Mouse (Mus musculus) v-Abl transformed pro-B cells (cell line): ENCODE results near the gene Zbtb21.
"Not testable (repeated sequence)": the region's sequence is repeated elsewhere in the genome, so short reads cannot be mapped to it uniquely, and the experiment has no call there.

ENCODE experiments used
- in situ Hi-C, 2 experiments: fragments of 400-800 bp; cut with MboI; formaldehyde crosslinking; loops; one replicate each; pipeline ENCODE4 v1.15.1; 2025; ENCODE audit not compliant: unreplicated experiment in 2 of 2

Zbtb21 gene

GRCm38 (mm10) chr16:97962151-97962948 is at the start of gene Zbtb21, which contains the start of gene C2cd2:
Gene Zbtb21 (minus strand): TSS chr16:97962622.
Gene C2cd2 (minus strand): TSS chr16:97962598.
- in situ Hi-C loops = loop anchor here in 1 of 2 experiments (5.0 kb wide), 1 partner anchor 35 kb away; the partner anchor contains the start of gene B230307C23Rik

GRCm38 (mm10) chr16:97997383-97997731 is 34.9 kb upstream of the Zbtb21 start:
- in situ Hi-C loops = loop anchor here in 1 of 2 experiments (5.0 kb wide), 1 partner anchor 35 kb away; the partner anchor contains the start of genes C2cd2 and Zbtb21

- in situ Hi-C loops = loop anchor here in 1 of 2 experiments (5.0 kb wide), 1 partner anchor 34 kb away; the partner anchor contains the start of genes C2cd2 and Zbtb21
These were observed 34.4 kb upstream of the Zbtb21 start, which contains the start of gene B230307C23Rik for GRCm38 (mm10) chr16:97996616-97997382. Gene B230307C23Rik (plus strand): TSS chr16:97997315.

GRCm38 (mm10) chr16:97995849-97996615 is 33.6 kb upstream of the Zbtb21 start:
- in situ Hi-C loops = loop anchor here in 1 of 2 experiments (5.0 kb wide), 1 partner anchor 34 kb away; the partner anchor contains the start of genes C2cd2 and Zbtb21

DNA sequence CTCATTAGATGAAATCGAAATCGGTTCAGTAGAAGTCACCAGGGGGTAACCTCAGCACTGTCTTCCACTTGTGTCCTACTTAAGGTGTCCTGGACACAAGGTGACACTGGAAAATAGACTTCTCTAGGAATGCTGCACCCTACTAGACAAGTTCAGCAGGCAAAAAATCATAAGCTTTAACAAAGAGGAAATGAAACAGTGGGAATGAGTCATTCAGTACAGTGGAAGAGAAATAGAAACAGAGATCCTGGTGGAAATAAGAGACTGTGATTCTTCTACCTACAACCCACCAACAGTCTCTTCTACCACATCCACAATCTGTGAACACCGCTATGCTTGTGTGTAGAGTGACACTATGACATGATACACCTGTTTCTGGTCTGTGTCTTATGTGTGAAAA is 30.1 kb upstream of the Zbtb21 start:
- in situ Hi-C loops = not testable (repeated sequence)

DNA sequence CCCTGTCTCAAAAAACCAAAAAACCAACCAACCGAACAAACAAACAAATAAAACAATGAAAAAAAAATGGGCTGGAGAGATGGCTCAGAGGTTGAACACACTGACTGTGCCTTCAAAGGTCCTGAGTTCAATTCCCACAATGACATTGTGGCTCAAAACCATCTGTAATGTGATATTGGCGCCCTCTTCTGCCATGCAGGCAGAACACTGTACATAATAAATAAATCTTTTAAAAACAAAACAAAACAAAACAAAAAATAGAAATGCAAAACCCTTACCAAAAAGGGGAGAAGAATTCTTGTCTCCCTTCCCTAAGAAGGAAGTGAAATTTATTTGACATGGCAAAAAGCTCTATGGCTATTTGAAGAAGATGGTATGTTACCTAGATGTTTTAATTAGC is 29.1 kb upstream of the Zbtb21 start:
- in situ Hi-C loops = no loop called here

DNA sequence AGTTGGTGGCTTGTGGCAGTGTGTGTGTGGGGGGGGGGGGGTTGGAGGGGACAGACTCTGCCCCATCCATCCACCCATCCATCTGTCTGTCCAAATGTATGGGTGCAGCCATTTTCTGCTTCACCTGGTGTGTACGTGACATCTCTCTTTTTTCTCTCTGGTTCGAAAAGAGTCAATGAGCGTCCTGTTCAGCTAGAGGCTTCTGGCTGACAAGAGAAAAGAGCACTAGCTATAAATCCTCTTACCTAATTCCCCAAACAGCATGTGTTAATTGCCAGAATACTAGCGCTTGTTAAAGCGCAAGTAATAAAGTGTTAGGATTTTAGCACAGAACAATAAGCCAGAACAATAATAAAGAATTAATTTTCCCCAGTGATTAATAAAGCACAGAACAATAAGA is 22.2 kb upstream of the Zbtb21 start:
- in situ Hi-C loops = no loop called here

DNA sequence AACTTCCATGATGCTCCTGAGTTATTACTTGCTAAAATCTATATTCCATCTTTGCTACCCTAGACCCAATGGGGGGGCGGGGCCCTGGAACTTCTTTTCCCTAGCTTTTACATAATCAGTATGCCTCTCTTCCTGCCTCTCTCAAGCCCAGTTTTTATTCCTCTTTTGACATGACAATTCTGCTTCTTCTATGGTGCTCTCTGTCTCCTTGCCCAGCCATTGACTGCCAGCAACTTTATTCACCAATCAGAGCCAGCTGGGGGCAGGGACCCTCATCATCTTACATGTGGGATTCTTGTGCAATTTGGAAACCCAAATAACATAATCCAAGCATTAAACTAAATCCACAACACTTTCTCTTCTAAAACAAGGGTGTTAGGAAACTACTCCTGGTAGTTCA is 18.9 kb upstream of the Zbtb21 start:
- in situ Hi-C loops = no loop called here

DNA sequence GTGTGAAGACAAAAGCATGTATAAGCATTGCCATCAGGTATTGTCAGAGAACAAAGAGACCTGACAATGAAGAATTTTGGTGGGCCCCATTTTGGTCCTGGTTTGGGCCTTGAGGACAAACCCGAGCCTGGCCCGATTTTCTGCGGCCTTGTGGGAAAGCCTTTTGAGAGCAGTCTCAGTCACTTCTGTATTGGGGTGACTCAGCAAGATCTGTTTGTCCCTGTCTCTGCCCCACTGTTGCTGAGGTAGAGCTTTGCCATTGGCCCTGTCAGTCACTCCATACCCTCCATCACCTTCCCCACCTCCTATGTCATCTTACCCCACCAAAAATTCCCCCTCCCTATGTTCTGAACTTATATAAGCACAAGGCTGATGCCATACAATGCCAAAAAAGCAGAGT is 15.3 kb upstream of the Zbtb21 start:
- in situ Hi-C loops = no loop called here

DNA sequence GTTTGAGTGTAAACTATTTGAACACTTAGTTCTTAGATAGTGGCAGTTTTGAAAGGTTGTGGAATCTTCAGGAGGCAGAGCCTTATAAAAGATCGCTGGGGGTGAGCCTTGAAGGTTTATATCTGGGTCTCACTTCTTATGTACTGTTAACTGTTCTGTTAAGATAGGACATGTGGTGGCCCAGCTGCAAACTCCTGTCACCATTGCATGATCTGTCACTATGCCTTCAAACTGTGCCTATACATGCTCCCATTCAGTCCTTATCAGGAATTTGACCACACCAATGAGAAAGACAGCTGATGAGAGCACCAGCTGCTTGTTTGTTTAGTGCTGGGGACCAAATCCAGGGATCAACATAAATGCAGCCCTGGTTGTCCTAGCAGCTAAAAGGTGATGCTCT is 14.9 kb upstream of the Zbtb21 start:
- in situ Hi-C loops = no loop called here

DNA sequence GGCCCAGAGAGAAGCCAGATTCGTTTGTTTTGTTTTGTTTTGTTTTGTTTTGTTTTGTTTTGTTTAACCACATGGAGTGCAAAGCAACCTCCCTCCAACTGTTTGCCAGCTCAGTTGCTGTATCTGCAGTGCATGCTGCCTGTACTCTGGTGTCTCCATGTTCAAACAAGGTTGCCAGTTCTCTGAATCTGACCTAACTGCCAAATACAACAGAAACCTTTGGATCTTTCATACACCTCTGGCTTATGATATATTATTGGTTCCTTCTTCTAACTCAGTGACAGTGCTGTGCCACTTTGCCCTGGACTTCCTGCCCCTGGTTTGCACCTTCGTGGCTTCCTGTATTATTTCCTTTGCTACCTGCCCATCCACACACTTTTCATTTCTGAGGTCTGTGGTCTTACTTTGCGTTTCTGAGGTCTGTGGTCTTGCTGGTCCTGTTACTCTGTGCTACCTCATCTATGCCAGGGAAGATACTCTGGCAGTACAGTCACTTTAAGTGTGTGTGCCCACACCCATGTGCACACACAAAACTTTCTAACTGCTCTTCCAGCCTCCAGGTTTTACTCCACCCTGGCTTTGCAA is 1.6 kb upstream of the Zbtb21 start:
- in situ Hi-C loops = loop anchor here in 1 of 2 experiments (5.0 kb wide), 1 partner anchor 33 kb away; the partner anchor contains the start of gene B230307C23Rik

DNA sequence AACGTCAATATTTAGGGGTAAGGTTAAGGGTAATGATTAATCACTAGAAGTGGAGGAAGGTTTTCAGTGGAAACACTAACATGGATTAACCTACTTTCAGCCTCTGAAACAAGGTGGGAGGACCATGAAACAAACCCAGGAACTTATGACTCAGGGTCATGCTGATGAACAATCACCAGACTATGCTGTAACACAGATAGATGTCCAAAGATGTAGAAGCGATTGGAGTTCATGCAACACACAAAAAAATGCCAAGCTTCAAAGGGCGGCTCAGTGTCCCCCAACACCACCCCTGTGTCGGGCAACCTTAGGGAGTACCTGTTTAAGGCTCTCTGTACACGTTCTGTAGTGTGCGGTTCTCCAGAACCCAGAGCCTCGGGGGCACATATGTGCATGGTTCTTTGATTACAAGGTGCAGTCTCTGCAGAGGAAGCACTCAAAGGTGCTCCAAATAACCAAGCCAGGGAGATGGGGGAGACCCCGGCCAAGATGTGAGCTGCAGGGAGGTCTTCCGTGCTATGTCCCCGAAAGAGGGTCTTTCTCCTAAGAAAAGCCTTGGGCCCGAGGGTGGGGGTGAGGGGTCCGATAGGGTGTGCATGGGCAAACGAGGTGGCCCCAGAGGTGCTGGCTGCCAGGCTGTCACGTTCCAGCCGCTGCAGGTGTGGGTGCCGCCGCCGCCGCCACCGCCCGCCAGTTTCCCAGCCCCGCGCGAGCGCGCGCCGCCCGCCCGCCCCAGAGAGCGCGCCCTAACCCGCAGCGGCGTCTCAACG is 856 bp downstream of the Zbtb21 start:
- in situ Hi-C loops = loop anchor here in 1 of 2 experiments (5.0 kb wide), 1 partner anchor 36 kb away; the partner anchor contains the start of gene B230307C23Rik

- in situ Hi-C loops = loop anchor here in 1 of 2 experiments (5.0 kb wide), 1 partner anchor 37 kb away; the partner anchor contains the start of gene B230307C23Rik
These were observed 2.1 kb downstream of the Zbtb21 start for GRCm38 (mm10) chr16:97960348-97960747.

DNA sequence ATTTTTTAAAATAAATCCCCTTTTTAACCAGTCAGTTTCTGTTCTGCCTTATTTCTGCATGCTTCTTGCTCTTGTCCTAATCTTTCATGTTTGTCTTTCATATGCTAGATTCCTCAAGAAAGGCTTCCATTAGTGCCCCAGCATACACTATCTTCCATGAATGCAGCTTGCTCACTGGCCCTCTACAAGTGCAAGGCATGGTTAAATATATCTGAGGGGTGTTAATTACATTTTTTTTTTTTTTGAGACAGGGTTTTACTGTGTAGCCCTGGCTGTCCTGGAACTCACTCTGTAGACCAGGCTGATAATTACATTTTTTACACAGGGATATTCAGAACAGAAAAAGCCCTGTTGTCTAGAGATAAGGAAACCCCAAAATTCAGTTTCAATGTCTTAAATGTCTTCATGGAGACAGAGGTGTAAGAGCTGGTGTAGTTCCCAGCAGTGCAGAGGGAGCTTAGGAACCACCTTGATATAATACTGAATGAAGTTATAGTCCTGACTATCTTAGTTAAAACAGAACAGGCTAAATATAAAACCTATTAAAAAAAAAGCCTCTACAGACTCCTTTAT is 3.9 kb downstream of the Zbtb21 start:
- in situ Hi-C loops = no loop called here

GRCm38 (mm10) chr16:97957626-97958025 is 4.8 kb downstream of the Zbtb21 start:
- in situ Hi-C loops = no loop called here

GRCm38 (mm10) chr16:97956011-97956410 is 6.4 kb downstream of the Zbtb21 start:
- in situ Hi-C loops = no loop called here

- in situ Hi-C loops = no loop called here
These were observed 9.1 kb downstream of the Zbtb21 start for GRCm38 (mm10) chr16:97953300-97953699.

DNA sequence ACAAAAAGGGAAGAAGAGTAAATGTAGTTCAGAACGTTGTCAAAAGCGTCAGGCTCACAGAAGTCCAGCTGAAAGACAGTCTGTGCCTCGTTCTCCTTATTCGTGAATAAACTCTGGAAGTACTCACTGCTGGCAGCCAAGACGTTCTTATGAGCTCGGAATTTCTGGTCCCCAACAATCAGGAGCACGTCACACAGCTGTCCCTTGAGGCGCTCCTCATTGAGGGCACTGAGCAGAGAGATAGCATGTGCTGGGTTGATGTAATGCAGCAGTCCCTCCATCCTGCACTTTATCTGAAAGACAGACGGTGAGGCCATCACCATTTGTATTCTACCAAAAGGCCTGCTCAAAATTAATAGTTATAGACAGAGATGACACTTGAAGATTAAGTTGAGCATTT is 9.6 kb downstream of the Zbtb21 start:
- in situ Hi-C loops = no loop called here

- in situ Hi-C loops = no loop called here
These were observed 10.1 kb downstream of the Zbtb21 start for GRCm38 (mm10) chr16:97952371-97952770.
